Mouse (Mus musculus) ES-E14 (cell line): ENCODE data around the gene Dlx4. TPM values are rescaled to one million over a fixed set of nuclear protein-coding genes. Genes with fewer than 3 reads are reported as not detected.

Experiments used
- DNase-seq: peaks from one replicate; pipeline ENCODE4 v3.0.0-alpha.2; 2013; ENCODE audit warnings: low read depth, low spot score
- H3K27ac ChIP-seq: 2 replicates; pipeline ENCODE4 v1.5.1; 2012; ENCODE audit warnings: low read depth, mild to moderate bottlenecking, low read length, moderate library complexity, mixed read lengths; ENCODE audit not compliant: poor library complexity, insufficient read depth, severe bottlenecking
- H3K36me3 ChIP-seq: 2 replicates; pipeline ENCODE4 v1.6.1; 2012; ENCODE audit warnings: mild to moderate bottlenecking, low read length, moderate library complexity, mixed read lengths; ENCODE audit not compliant: control insufficient read depth, poor library complexity, insufficient read depth, severe bottlenecking
- H3K4me1 ChIP-seq, 2 experiments: fragments of 150-350 bp in 1 of 2; sonication (generic) in 1 of 2; 2 replicates each; pipeline ENCODE4 v1.6.1; 2012; ENCODE audit warnings: low read length in 2 of 2, mild to moderate bottlenecking in 1 of 2, mixed read lengths in 1 of 2; ENCODE audit not compliant: control insufficient read depth in 2 of 2, insufficient read depth in 2 of 2, poor library complexity in 1 of 2
- H3K4me3 ChIP-seq, 2 experiments: fragments of 150-350 bp in 1 of 2; sonication (generic) in 1 of 2; 2 replicates each; pipeline ENCODE4 v1.5.1; 2012; ENCODE audit warnings: low read length in 2 of 2, low read depth in 1 of 2, mild to moderate bottlenecking in 1 of 2, mixed read lengths in 1 of 2; ENCODE audit not compliant: insufficient read depth in 1 of 2, poor library complexity in 1 of 2, severe bottlenecking in 1 of 2
- H3K9ac ChIP-seq: 2 replicates; pipeline ENCODE4 v1.6.1; 2012; ENCODE audit warnings: low read depth, mild to moderate bottlenecking, low read length, mixed read lengths; ENCODE audit not compliant: poor library complexity, insufficient read depth, severe bottlenecking
- H3K9me3 ChIP-seq: fragments of 150-350 bp; sonication (generic); 2 replicates; pipeline ENCODE4 v1.6.1; 2012; ENCODE audit warnings: low read depth, mild to moderate bottlenecking, low read length; ENCODE audit not compliant: control insufficient read depth, insufficient read depth
- CHD2 ChIP-seq: IDR thresholded peaks from 2 replicates; pipeline ENCODE4 v1.6.1; 2014; ENCODE audit warnings: mild to moderate bottlenecking, low read depth, low read length, inconsistent platforms
- HCFC1 ChIP-seq: IDR thresholded peaks from 2 replicates; pipeline ENCODE4 v1.6.1; 2012; ENCODE audit warnings: low read length, inconsistent platforms, borderline replicate concordance; ENCODE audit not compliant: insufficient read depth
- MAFK ChIP-seq: IDR thresholded peaks from 2 replicates; pipeline ENCODE4 v1.6.1; 2014; ENCODE audit warnings: mild to moderate bottlenecking, low read depth, low read length, inconsistent platforms; ENCODE audit not compliant: insufficient read depth
- ZC3H11A ChIP-seq: IDR thresholded peaks from 2 replicates; pipeline ENCODE4 v1.6.1; 2012; ENCODE audit warnings: low read depth, mild to moderate bottlenecking, inconsistent platforms, low read length, borderline replicate concordance
- ZNF384 ChIP-seq: IDR thresholded peaks from 2 replicates; pipeline ENCODE4 v1.6.1; 2012; ENCODE audit warnings: low read depth, low read length, inconsistent platforms
- in situ Hi-C, 2 experiments: fragments of 600-800 bp; cut with MboI; formaldehyde crosslinking; loops; one replicate each; pipeline ENCODE4 v1.15.1; 2025; ENCODE audit warnings: low sequenced_read_pairs in 2 of 2, inconsistent platforms in 1 of 2; ENCODE audit not compliant: unreplicated experiment in 2 of 2
- total RNA-seq: library from RNA; depleted of rRNA; stranded (reverse); fragments of 300-350 nt; gene quantifications from 2 replicates; pipeline ENCODE4 v1.2.3, GENCODE M21; 2012

Dlx4 gene
- total RNA-seq, 1 experiment, result 0.18 TPM

- DNase-seq, result no peak
- Histone ChIP-seq H3K9ac (no peak overlapping the region), H3K36me3 (no peaks in the 10 kb centered on the region), H3K4me1 (peaks cover 0 to 3% of the 10 kb centered on the region in 2 experiments; a peak in 1 of 4 replicates), H3K4me3 (no peak overlapping the region), H3K9me3 (no peaks in the 10 kb centered on the region), H3K27ac (no peak overlapping the region)
- in situ Hi-C loops, result no loop called here
- no peak for TF ChIP-seq HCFC1
- no peak for TF ChIP-seq ZNF384
- no peak for TF ChIP-seq MAFK
- no peak for TF ChIP-seq ZC3H11A
- TF ChIP-seq CHD2, result no peak
Measured at GRCm38 (mm10) chr11:95157872-95158271, 11.8 kb upstream of the Dlx4 start.

GRCm38 (mm10) chr11:95157356-95157755 lies 11.3 kb upstream of the Dlx4 start:
- Histone ChIP-seq H3K27ac (no peak overlapping the region), H3K9me3 (no peaks in the 10 kb centered on the region), H3K4me1 (peaks cover 0 to 3% of the 10 kb centered on the region in 2 experiments; a peak in 1 of 4 replicates), H3K36me3 (no peaks in the 10 kb centered on the region), H3K9ac (no peak overlapping the region), H3K4me3 (no peak overlapping the region)
- TF ChIP-seq ZC3H11A (no peak), CHD2 (no peak), HCFC1 (no peak), MAFK (no peak), ZNF384 (no peak)
- in situ Hi-C loops, result no loop called here
- no peak for DNase-seq

GRCm38 (mm10) chr11:95155511-95155910 lies 9.4 kb upstream of the Dlx4 start:
- in situ Hi-C loops, result no loop called here

GRCm38 (mm10) chr11:95153681-95154080 lies 7.6 kb upstream of the Dlx4 start:
- H3K36me3 ChIP-seq, result no peaks in the 10 kb centered on the region
- TF ChIP-seq MAFK (no peak), ZNF384 (no peak), ZC3H11A (no peak), CHD2 (no peak), HCFC1 (no peak)
- no peak overlapping the region for H3K9ac ChIP-seq
- H3K9me3 ChIP-seq, result no peaks in the 10 kb centered on the region
- no peak for DNase-seq
- H3K4me1 ChIP-seq, result peaks cover 0 to 4% of the 10 kb centered on the region in 2 experiments; a peak in 1 of 4 replicates
- no peak overlapping the region for H3K4me3 ChIP-seq
- in situ Hi-C loops, result no loop called here
- H3K27ac ChIP-seq, result no peak overlapping the region

More at GRCm38 (mm10) chr11:95155511-95155910, 9.4 kb upstream of the Dlx4 start:
- no peaks in the 10 kb centered on the region for H3K9me3 ChIP-seq
- no peak overlapping the region for H3K4me3 ChIP-seq
- no peak for TF ChIP-seq ZNF384
- no peak for TF ChIP-seq CHD2
- no peak for TF ChIP-seq MAFK
- TF ChIP-seq HCFC1, result no peak
- no peak for TF ChIP-seq ZC3H11A
- no peak for DNase-seq
- no peaks in the 10 kb centered on the region for H3K36me3 ChIP-seq
- no peak overlapping the region for H3K27ac ChIP-seq
- H3K9ac ChIP-seq, result no peak overlapping the region
- H3K4me1 ChIP-seq, result peaks cover 0 to 3% of the 10 kb centered on the region in 2 experiments; a peak in 1 of 4 replicates

- Histone ChIP-seq H3K36me3 (no peaks in the 10 kb centered on the region), H3K27ac (no peak overlapping the region), H3K9me3 (no peaks in the 10 kb centered on the region), H3K4me1 (peaks cover 0 to 6% of the 10 kb centered on the region in 2 experiments; a peak in 1 of 4 replicates), H3K9ac (no peak overlapping the region), H3K4me3 (no peak overlapping the region)
- DNase-seq, result no peak
- TF ChIP-seq ZNF384 (no peak), CHD2 (no peak), MAFK (no peak), HCFC1 (no peak), ZC3H11A (no peak)
- in situ Hi-C loops, result no loop called here
Measured at GRCm38 (mm10) chr11:95153116-95153515, 7.1 kb upstream of the Dlx4 start.
